Mouse (Mus musculus): ENCODE results near the gene Olfr1101.

Olfr1101 gene

DNA sequence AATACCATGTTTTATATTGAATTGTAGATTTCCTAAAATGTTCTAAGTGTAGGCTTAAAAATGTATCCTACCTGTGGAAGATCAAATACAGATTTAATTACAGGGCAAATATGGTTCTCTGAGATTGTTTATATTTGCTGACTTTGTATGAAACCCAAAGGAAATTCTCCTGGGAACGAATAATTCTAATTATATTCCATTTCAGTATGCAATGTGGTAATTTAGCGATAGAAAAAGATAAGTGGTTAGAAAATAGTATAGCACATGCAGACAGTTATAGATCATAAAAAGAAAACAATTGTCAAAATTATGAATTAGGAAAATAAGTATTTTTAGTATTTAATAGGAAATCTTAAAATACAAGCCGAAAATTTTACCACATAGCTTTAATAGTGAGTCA is at the start of gene Olfr1101:
Gene Olfr1101, minus strand, starts transcription at position 101 of the 400 bp plus-strand sequence.
- DNase-seq (ENCODE audit: low spot score), result no peak

DNA sequence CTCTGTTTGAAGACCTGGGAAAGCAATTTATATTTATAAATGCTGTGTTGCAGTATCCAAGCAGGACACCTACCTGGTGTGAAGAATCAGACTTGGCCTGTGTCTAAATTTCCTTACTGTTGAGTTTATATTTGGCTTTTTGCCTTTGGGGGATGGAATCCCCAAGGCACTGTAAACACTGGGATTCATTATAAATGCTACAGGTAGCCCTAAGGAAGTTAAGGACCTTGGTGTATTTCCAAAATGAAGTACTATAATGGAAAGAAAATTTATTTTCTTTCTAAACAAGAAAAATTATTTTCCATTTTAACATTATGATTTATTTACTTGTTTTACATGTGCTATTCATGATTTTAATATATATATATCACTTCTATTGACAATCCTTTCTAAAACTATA is 45.4 kb upstream of the Olfr1101 start, which contains the start of gene Olfr1105:
Gene Olfr1105, minus strand, starts transcription at position 101 of the 400 bp plus-strand sequence.
- no peak for DNase-seq (ENCODE audit: low spot score)

DNA sequence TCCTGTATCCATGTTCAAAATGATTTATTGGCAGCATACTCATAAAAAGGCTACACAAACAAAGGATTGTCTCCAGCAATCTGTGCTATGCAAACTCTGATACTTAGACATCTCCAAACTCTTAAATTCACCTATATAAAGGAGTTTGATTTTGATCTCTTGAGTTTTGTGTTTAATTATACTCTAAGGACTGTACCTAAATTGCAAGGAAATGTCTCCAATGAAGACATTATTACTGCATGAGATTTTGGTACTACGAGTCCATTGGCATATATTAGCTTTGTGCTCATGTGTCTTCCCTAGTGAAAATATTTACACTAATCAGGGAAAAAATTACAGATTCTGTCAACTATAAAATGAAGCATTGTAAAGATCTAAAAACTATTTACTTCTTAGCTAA is 36.0 kb upstream of the Olfr1101 start, which contains the start of gene Olfr1104:
Gene Olfr1104, minus strand, starts transcription at position 101 of the 400 bp plus-strand sequence.
- no peak for DNase-seq (ENCODE audit: low spot score)

DNA sequence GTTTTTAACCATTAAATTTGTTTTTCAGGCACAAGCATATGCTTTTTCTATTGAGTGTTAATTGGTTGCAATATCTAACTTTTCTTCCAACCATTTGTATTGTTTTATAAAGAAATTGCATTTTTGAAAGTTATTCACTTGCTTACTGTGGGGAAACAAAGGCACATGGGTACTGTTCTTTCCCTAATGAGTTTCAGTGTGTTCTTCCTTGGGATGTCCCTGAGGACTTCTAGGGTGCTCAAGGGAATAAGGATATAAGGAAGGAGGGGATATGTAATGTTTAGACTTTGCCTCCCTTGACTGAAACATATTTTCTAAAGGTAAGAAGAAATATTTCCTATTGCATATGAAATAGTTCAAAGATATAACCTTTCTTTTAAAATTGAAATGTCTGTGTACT is 7.1 kb upstream of the Olfr1101 start, which contains the start of gene Olfr1102:
Gene Olfr1102, plus strand, starts transcription at position 301 of the 400 bp plus-strand sequence.
- DNase-seq (ENCODE audit: low spot score), result no peak

DNA sequence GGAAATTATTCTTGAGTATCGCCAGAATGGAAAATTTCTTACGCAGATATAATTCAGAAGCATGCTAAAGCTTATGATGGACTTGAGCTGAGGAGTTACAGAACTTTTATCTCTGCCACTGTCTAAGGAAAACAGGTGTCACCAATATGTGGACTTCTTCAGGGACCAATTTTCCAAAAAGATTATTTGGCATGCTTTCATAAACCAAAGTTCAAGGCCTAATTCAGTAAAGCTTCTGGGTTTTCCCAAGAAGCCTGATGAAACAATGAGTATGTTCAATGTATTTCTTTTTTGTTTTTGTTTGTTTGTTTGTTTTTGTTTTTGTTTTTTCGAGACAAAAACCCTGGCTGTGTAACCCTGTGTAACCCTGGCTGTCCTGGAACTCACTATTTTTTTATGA is 11.2 kb downstream of the Olfr1101 start, which contains the start of gene Olfr1100:
Gene Olfr1100, minus strand, starts transcription at position 101 of the 400 bp plus-strand sequence.
- no peak for DNase-seq (ENCODE audit: low spot score)

DNA sequence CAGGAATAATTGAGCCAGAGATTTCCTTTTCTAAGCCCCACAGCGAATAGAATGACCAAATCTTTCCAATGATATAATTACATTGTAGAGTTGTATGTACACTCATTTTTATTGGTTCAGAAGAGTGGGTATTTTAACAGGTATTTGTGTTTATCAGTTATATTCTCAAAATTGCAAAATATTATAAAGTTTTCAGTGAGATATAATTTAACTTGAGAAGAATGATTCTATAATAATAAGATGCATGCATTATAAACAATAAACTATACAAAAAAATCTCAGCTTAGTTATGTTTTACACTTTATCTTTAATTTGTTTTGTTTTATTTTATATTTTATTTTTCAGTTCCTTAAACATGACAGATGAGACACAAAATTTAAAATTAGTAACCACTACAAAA is 30.4 kb downstream of the Olfr1101 start, which contains the start of gene Olfr1099:
Gene Olfr1099, minus strand, starts transcription at position 101 of the 400 bp plus-strand sequence.
- no peak for DNase-seq (ENCODE audit: low spot score)
